Comparison of ENCODE assay signal across 8 mouse cellular contexts in genomic region chrX:51205548-51206324, GRCm38 (mm10). TPM values are rescaled to one million over a fixed set of nuclear protein-coding genes. Genes with fewer than 3 reads are reported as not detected.
A peak's percentile ranks its signal among the peaks of the same experiment; 100 is the strongest.
DNase-seq lines count a peak whose midpoint lies in the region; ATAC-seq and TF ChIP-seq lines count a peak whose summit lies in the region.

No protein-coding gene starts in this region.

- no peaks in the 10 kb centered on the region for H3K36me3 ChIP-seq in heart, adult 2 months (ENCODE audit: control insufficient read depth, insufficient read depth, low read length)
- H3K36me3 ChIP-seq in forebrain, postnatal 0 days (ENCODE audit: insufficient read depth) = no peaks in the 10 kb centered on the region
- no peaks in the 10 kb centered on the region for H3K36me3 ChIP-seq in lung, embryonic 16.5 days (ENCODE audit: control insufficient read depth, insufficient read depth, low read length)

- no peak overlapping the region for H3K27ac ChIP-seq in heart, adult 2 months
- no peak overlapping the region for H3K27ac ChIP-seq in forebrain, postnatal 0 days (ENCODE audit: low read depth, low read length)
- H3K27ac ChIP-seq in lung, embryonic 16.5 days (ENCODE audit: low read length) = peak overlapping the region; percentile 87
- H3K27ac ChIP-seq in olfactory bulb, adult 2 months (ENCODE audit: insufficient read depth, low read depth, low read length) = no peak overlapping the region

- peak overlapping the region; percentile 46 for H3K4me3 ChIP-seq in heart, adult 2 months
- peak overlapping the region; percentile 45 for H3K4me3 ChIP-seq in forebrain, postnatal 0 days (ENCODE audit: low read depth, low read length)
- peak overlapping the region; percentile 61 for H3K4me3 ChIP-seq in lung, embryonic 16.5 days (ENCODE audit: low read length)
- H3K4me3 ChIP-seq in olfactory bulb, adult 2 months (ENCODE audit: insufficient read depth, low read depth, low read length) = peak overlapping the region; percentile 49

- TF ChIP-seq EP300 in heart, adult 2 months (IDR thresholded peaks at IDR 0.05; ENCODE audit: insufficient read depth, low read depth, low read length) = no peak

- H3K4me2 ChIP-seq in forebrain, postnatal 0 days (ENCODE audit: low read depth) = peak overlapping the region; percentile 86
- peak overlapping the region; percentile 68 for H3K4me2 ChIP-seq in lung, embryonic 16.5 days (ENCODE audit: low read depth, low read length)

- no peaks in the 10 kb centered on the region; the same call in 1 of the 2 replicates for H3K4me1 ChIP-seq in heart, adult 2 months (ENCODE audit: control insufficient read depth, insufficient read depth, low read length)
- H3K4me1 ChIP-seq in forebrain, postnatal 0 days (ENCODE audit: insufficient read depth) = no peaks in the 10 kb centered on the region
- H3K4me1 ChIP-seq in lung, embryonic 16.5 days (replicated peaks; ENCODE audit: control insufficient read depth, insufficient read depth, low read length) = peaks cover 5% of the 10 kb centered on the region; the same call in 1 of the 2 replicates
- H3K4me1 ChIP-seq in olfactory bulb, adult 2 months (ENCODE audit: control insufficient read depth, insufficient read depth, low read length) = no peaks in the 10 kb centered on the region

- DNase-seq in heart, adult 2 months = peak; percentile 42 to 57
- no peak for DNase-seq in heart, postnatal 25 days (ENCODE audit: low spot score)
- DNase-seq in c-Kit-positive CD71-negative TER-119-negative erythroid progenitor cells, embryonic 14.5 days (ENCODE audit: low read depth) = peak; percentile 33
- DNase-seq in forebrain, postnatal 0 days = peak; percentile 31
- DNase-seq in kidney, adult 11 months = peak; percentile 10
- DNase-seq in urinary bladder, postnatal 14 days (ENCODE audit: low spot score) = peak; percentile 46

- no peaks in the 10 kb centered on the region for H3K9me3 ChIP-seq in forebrain, postnatal 0 days (ENCODE audit: low read length)
- H3K9me3 ChIP-seq in lung, embryonic 16.5 days (ENCODE audit: control insufficient read depth, low read length) = no peaks in the 10 kb centered on the region

- TF ChIP-seq POLR2A in heart, adult 2 months (IDR thresholded peaks at IDR 0.05; ENCODE audit: insufficient read depth, low read depth, low read length) = no peak
- TF ChIP-seq POLR2A in olfactory bulb, adult 2 months (IDR thresholded peaks at IDR 0.05; ENCODE audit: insufficient read depth, low read depth, low read length) = no peak

- no peaks in the 10 kb centered on the region; the same call in 1 of the 2 replicates for H3K27me3 ChIP-seq in heart, adult 2 months (ENCODE audit: control insufficient read depth, insufficient read depth, low read length)
- no peaks in the 10 kb centered on the region; the same call in 1 of the 2 replicates for H3K27me3 ChIP-seq in forebrain, postnatal 0 days (ENCODE audit: insufficient read depth, low read length)
- H3K27me3 ChIP-seq in lung, embryonic 16.5 days (ENCODE audit: control insufficient read depth, insufficient read depth, low read depth, low read length) = no peaks in the 10 kb centered on the region

- H3K9ac ChIP-seq in heart, adult 2 months (ENCODE audit: low read depth, low read length) = peak overlapping the region; percentile 56
- no peak overlapping the region for H3K9ac ChIP-seq in forebrain, postnatal 0 days
- peak overlapping the region; percentile 71 for H3K9ac ChIP-seq in lung, embryonic 16.5 days (ENCODE audit: low read length)

- peak; percentile 58 for TF ChIP-seq CTCF in heart, adult 2 months (IDR thresholded peaks at IDR 0.05)
- TF ChIP-seq CTCF in forebrain, postnatal 0 days (IDR thresholded peaks at IDR 0.05; ENCODE audit: low read depth) = peak; percentile 57
- TF ChIP-seq CTCF in olfactory bulb, adult 2 months (IDR thresholded peaks at IDR 0.05; ENCODE audit: insufficient read depth, low read depth, low read length) = no peak

- intact Hi-C loops in heart, adult 2 months (cut with DNase I) = no loop called here
- intact Hi-C loops in heart, postnatal 25 days (cut with DNase I) = no loop called here

- whole genome bisulfite sequencing in heart, adult 2 months = 18% methylated on average over 79 of the region's 79 CpGs
- 28% methylated on average over 71 of the region's 79 CpGs for WGBS in forebrain, postnatal 0 days
- 18% methylated on average over 45 of the region's 79 CpGs for whole genome bisulfite sequencing in lung, embryonic 16.5 days
- 17% methylated on average over 75 of the region's 79 CpGs for WGBS in olfactory bulb, adult 2 months

- no peaks in the 10 kb centered on the region for H3K79me2 ChIP-seq in heart, adult 2 months (replicated peaks; ENCODE audit: control insufficient read depth, insufficient read depth, low read length)

- ATAC-seq in forebrain, postnatal 0 days = peak; percentile 70
- ATAC-seq in lung, embryonic 16.5 days (ENCODE audit: low read depth) = peak; percentile 73

RNA-seq across cellular contexts. Expression of gene Mbnl3, which starts 0.6 kb away (rescaled TPM):
- 1 to 10 TPM in 1 of 2 experiments, under 1 TPM in 1; 0.93 to 1.5 TPM for total RNA-seq in heart, adult 2 months (2021)
- 0.41 and 0.56 TPM in 2 replicates for polyA plus RNA-seq in heart, adult 2 months (2012; rRNA removed)
- 1 to 10 TPM in 1 of 2 experiments, under 1 TPM in 1; 0.98 to 1.4 TPM for total RNA-seq in heart, postnatal 25 days (2021)
- total RNA-seq in forebrain, postnatal 0 days (2014; rRNA removed) = 0.38 and 1.2 TPM in 2 replicates
- 0.51 and 0.63 TPM in 2 replicates for polyA plus RNA-seq in forebrain, postnatal 0 days (2015; fragmentation: Nextera tagmentation; extraction: Ambion mirVana)
- polyA plus RNA-seq in lung, embryonic 16.5 days (2015; fragmentation: Nextera tagmentation; extraction: Ambion mirVana) = 16.6 and 18.5 TPM in 2 replicates
- not detected in 2 replicates for polyA plus RNA-seq in olfactory bulb, adult 2 months (2012; ENCODE audit: insufficient read depth, insufficient read length, low replicate concordance, missing spikeins)

Comparison
In these comparisons a context has a peak if more than half of its experiments do, and no peak if none do; other contexts are left out.
1. RNA of gene Mbnl3, which starts 0.6 kb away (polyA plus RNA-seq): 16.6 to 18.5 TPM in lung, embryonic 16.5 days; 0.51 to 0.63 TPM in forebrain, postnatal 0 days, 0.41 to 0.56 TPM in heart, adult 2 months and not detected in olfactory bulb, adult 2 months; every median in the first group is over 10 times any median in the second.
2. Peak in every context shown above with its lines, with median percentiles within 50 percentile points of each other: H3K4me3 ChIP-seq.